Mouse (Mus musculus): ENCODE results near the gene Dbf4. TPM values are rescaled to one million over a fixed set of nuclear protein-coding genes. Genes with fewer than 3 reads are reported as not detected.

The Dbf4 gene
- polyA plus RNA-seq (2012; rRNA removed; ENCODE audit: low replicate concordance): 5.1 and 6.2 TPM in 2 replicates

GRCm38 (mm10) chr5:8422157-8422931 is at the start of gene Dbf4, which contains the start of gene Slc25a40:
TSS of gene Dbf4 (minus strand) at chr5:8422716.
TSS of gene Slc25a40 (plus strand) at chr5:8422850.

GRCm38 (mm10) chr5:8367614-8368327 is 54.7 kb downstream of the Dbf4 start, which contains the start of gene Adam22:
TSS of gene Adam22 (minus strand) at chr5:8368160.

Other genes starting within 250 kb of the Dbf4 start
- 0.02 and 0.34 TPM in 2 replicates for gene Adam22, start 54.6 kb downstream of the Dbf4 start, polyA plus RNA-seq (2012; rRNA removed; ENCODE audit: low replicate concordance)
- gene Slc25a40, start 134 bp upstream of the Dbf4 start, polyA plus RNA-seq (2012; rRNA removed; ENCODE audit: low replicate concordance): 0.32 and 0.74 TPM in 2 replicates
- 1.3 and 2.9 TPM in 2 replicates for gene Rundc3b, start 200.2 kb upstream of the Dbf4 start, polyA plus RNA-seq (2012; rRNA removed; ENCODE audit: low replicate concordance)
- 7.5 and 16.6 TPM in 2 replicates for gene Abcb1a, start 237.4 kb upstream of the Dbf4 start, polyA plus RNA-seq (2012; rRNA removed; ENCODE audit: low replicate concordance)